Mouse (Mus musculus) forebrain, embryonic 13.5 days (tissue): ENCODE results near the gene Gm20604. TPM values are rescaled to one million over a fixed set of nuclear protein-coding genes. Genes with fewer than 3 reads are reported as not detected.

Source experiments
- polyA plus RNA-seq: library from polyadenylated mRNA; unstranded; fragments of >200 nt; fragmentation: Nextera tagmentation; extraction: Ambion mirVana; gene quantifications from 2 replicates; pipeline ENCODE4 v1.2.1, GENCODE M21; 2015

The Gm20604 gene
- polyA plus RNA-seq, 1 experiment from 2014 or later: 32.6 TPM

Other genes starting within 250 kb of the Gm20604 start
- 59.6 and 60.0 TPM in 2 replicates for gene Chga, start 203.7 kb downstream of the Gm20604 start, polyA plus RNA-seq
- gene Itpk1, start 53.7 kb downstream of the Gm20604 start, polyA plus RNA-seq: 34.5 and 38.7 TPM in 2 replicates
- gene Moap1, start 15.0 kb downstream of the Gm20604 start, polyA plus RNA-seq: 38.7 and 45.2 TPM in 2 replicates
- gene Tmem251, start 14.9 kb downstream of the Gm20604 start, polyA plus RNA-seq: 12.4 and 14.3 TPM in 2 replicates
- gene Gm28051, start 907 bp downstream of the Gm20604 start, polyA plus RNA-seq: not detected in 2 replicates
- 48.1 and 54.9 TPM in 2 replicates for gene Gon7, start 869 bp downstream of the Gm20604 start, polyA plus RNA-seq
- gene Ubr7, start 705 bp downstream of the Gm20604 start, polyA plus RNA-seq: 48.6 and 53.6 TPM in 2 replicates
- 20.7 and 20.8 TPM in 2 replicates for gene Btbd7, start 119.8 kb upstream of the Gm20604 start, polyA plus RNA-seq
- gene Cox8c, start 140.6 kb upstream of the Gm20604 start, polyA plus RNA-seq: not detected in 2 replicates
- 5.3 and 6.0 TPM in 2 replicates for gene Unc79, start 190.2 kb upstream of the Gm20604 start, polyA plus RNA-seq